Mouse (Mus musculus) liver, embryonic 11.5 days (tissue): Measurements from ENCODE around the gene D630023F18Rik. TPM values are rescaled to one million over a fixed set of nuclear protein-coding genes. Genes with fewer than 3 reads are reported as not detected.

ENCODE experiments used
- ATAC-seq: fragments of 200-750 bp; cut with Nextera tagmentation; replicated peaks from 2 replicates; pipeline ENCODE4 v1.8.0; 2017; ENCODE audit warnings: moderate number of reproducible peaks, mild to moderate bottlenecking, moderate TSS enrichment, moderate library complexity; ENCODE audit not compliant: low FRiP score
- DNase-seq: peaks from one replicate; pipeline ENCODE4 v3.0.0-alpha.2; 2017; ENCODE audit warnings: low spot score
- H3K27ac ChIP-seq: fragments of 300-500 bp; sonication (generic); 2 replicates; pipeline ENCODE4 v1.5.1; 2014; ENCODE audit warnings: mild to moderate bottlenecking, low read depth, low read length, control low read depth
- H3K27me3 ChIP-seq: fragments of 300-500 bp; sonication (generic); replicated peaks from 2 replicates; pipeline ENCODE4 v1.6.1; 2014; ENCODE audit warnings: low read length, mixed read lengths; ENCODE audit not compliant: control insufficient read depth, insufficient read depth
- H3K36me3 ChIP-seq: fragments of 300-500 bp; sonication (generic); 2 replicates; pipeline ENCODE4 v1.6.1; 2014; ENCODE audit warnings: mild to moderate bottlenecking, low read length, moderate library complexity, mixed read lengths; ENCODE audit not compliant: control insufficient read depth, insufficient read depth
- H3K4me1 ChIP-seq: fragments of 300-500 bp; sonication (generic); replicated peaks from 2 replicates; pipeline ENCODE4 v1.6.1; 2014; ENCODE audit warnings: low read length, mixed read lengths; ENCODE audit not compliant: control insufficient read depth, insufficient read depth
- H3K4me2 ChIP-seq: fragments of 300-500 bp; sonication (generic); 2 replicates; pipeline ENCODE4 v1.6.1; 2014; ENCODE audit warnings: mild to moderate bottlenecking, control low read depth, moderate library complexity
- H3K4me3 ChIP-seq: fragments of 300-500 bp; sonication (generic); 2 replicates; pipeline ENCODE4 v1.5.1; 2014; ENCODE audit warnings: low read depth, low read length, control low read depth
- H3K9ac ChIP-seq: fragments of 300-500 bp; sonication (generic); 2 replicates; pipeline ENCODE4 v1.6.1; 2014; ENCODE audit warnings: low read depth, low read length, control low read depth
- H3K9me3 ChIP-seq: fragments of 300-500 bp; sonication (generic); 2 replicates; pipeline ENCODE4 v1.6.1; 2016; ENCODE audit warnings: low read length, inconsistent platforms, mixed read lengths; ENCODE audit not compliant: control insufficient read depth
- WGBS: fragments of 180-500 bp; shearing (Covaris S2); extraction: QIAGEN DNeasy Blood & Tissue Kit; methylation state at CpG from one replicate; pipeline ENCODE4 v1.1.7; 2014; 5-methylcytosine and 5-hydroxymethylcytosine counted together
- polyA plus RNA-seq: library from polyadenylated mRNA; unstranded; fragments of >200 nt; fragmentation: Nextera tagmentation; extraction: Ambion mirVana; gene quantifications from 2 replicates; pipeline ENCODE4 v1.2.1, GENCODE M21; 2014

The D630023F18Rik gene
- 0.32 and 0.49 TPM in 2 replicates for polyA plus RNA-seq

GRCm38 (mm10) chr1:65122574-65123372 is at the start of gene D630023F18Rik:
Gene D630023F18Rik (minus strand): TSS chr1:65123214.
- WGBS: 39% methylated on average over 9 of the region's 9 CpGs
- Histone ChIP-seq H3K4me1 (no peaks in the 10 kb centered on the region), H3K4me2 (no peak within 1 kb of the TSS), H3K36me3 (no peaks in the 10 kb centered on the region), H3K9ac (no peak within 1 kb of the TSS), H3K27ac (no peak within 1 kb of the TSS), H3K4me3 (no peak within 1 kb of the TSS), H3K27me3 (no peaks in the 10 kb centered on the region), H3K9me3 (no peaks in the 10 kb centered on the region)
- no peak for DNase-seq
- ATAC-seq: no peak

DNA sequence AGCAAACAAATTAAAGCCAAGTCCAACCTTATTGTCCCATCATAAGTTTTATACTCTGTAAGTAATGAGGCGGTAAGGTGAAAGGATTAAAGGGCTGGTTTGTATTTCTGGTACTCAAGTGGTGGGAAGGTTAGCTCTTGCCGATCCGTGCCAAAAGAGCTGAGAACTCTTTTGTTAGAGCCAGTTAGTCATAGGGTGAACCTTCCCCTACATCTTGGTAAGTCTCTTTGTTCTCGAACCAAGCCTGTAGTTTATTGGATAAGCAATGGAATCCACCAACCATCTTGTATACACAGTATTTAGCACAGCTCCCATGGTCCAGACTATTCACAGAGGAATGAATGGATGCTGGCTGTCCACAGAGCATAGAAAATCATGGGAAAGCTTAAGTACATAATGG is 48.6 kb upstream of the D630023F18Rik start:
- Histone ChIP-seq H3K4me2 (no peak overlapping the region), H3K27me3 (no peaks in the 10 kb centered on the region), H3K9me3 (no peaks in the 10 kb centered on the region), H3K4me3 (no peak overlapping the region), H3K4me1 (peaks cover under 1% of the 10 kb centered on the region; the same call in 1 of the 2 replicates), H3K36me3 (peaks cover 7% of the 10 kb centered on the region; the same call in 1 of the 2 replicates), H3K27ac (no peak overlapping the region), H3K9ac (no peak overlapping the region)
- no peak for DNase-seq
- 83% methylated on average over 4 of the region's 4 CpGs for WGBS
- no peak for ATAC-seq

- 62% methylated on average over 5 of the region's 5 CpGs for WGBS
- Histone ChIP-seq H3K4me1 (no peaks in the 10 kb centered on the region), H3K9ac (no peak overlapping the region), H3K4me2 (no peak overlapping the region), H3K4me3 (no peak overlapping the region), H3K27me3 (no peaks in the 10 kb centered on the region), H3K27ac (no peak overlapping the region), H3K36me3 (peaks cover 7% of the 10 kb centered on the region; the same call in 1 of the 2 replicates), H3K9me3 (no peaks in the 10 kb centered on the region)
- DNase-seq (no peak), ATAC-seq (no peak)
Observed at GRCm38 (mm10) chr1:65169947-65170346, 46.9 kb upstream of the D630023F18Rik start.

- DNase-seq (no peak), ATAC-seq (no peak)
- no peak overlapping the region for H3K4me2 ChIP-seq
- no peaks in the 10 kb centered on the region for H3K9me3 ChIP-seq
- H3K9ac ChIP-seq: no peak overlapping the region
- no peak overlapping the region for H3K27ac ChIP-seq
- no peaks in the 10 kb centered on the region for H3K27me3 ChIP-seq
- no peak overlapping the region for H3K4me3 ChIP-seq
- WGBS: 88% methylated on average over 7 of the region's 7 CpGs
- no peaks in the 10 kb centered on the region for H3K4me1 ChIP-seq
- peaks cover 9% of the 10 kb centered on the region; the same call in 1 of the 2 replicates for H3K36me3 ChIP-seq
Observed at GRCm38 (mm10) chr1:65169536-65169935, 46.5 kb upstream of the D630023F18Rik start.

DNA sequence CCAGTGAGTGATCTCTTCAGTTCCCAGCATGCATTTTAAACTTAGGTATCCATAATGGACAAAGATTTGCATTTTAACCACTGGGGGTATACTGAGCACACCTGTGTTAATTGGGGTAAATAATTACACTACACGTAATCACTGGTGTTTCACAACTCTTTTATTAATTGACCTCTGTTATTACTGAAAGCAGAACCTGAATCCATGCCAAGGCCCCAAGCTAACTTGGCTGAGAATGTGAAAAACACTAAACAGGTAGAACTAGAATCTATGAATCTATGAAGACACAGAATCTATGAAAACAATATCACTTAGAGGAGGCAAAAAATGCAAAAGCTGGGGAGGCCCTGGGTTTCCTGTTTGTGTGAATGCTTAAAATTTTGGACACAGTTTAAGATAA is 44.5 kb upstream of the D630023F18Rik start:
- Histone ChIP-seq H3K27me3 (no peaks in the 10 kb centered on the region), H3K36me3 (peaks cover 19% of the 10 kb centered on the region; the same call in 1 of the 2 replicates), H3K9ac (no peak overlapping the region), H3K27ac (no peak overlapping the region), H3K4me3 (no peak overlapping the region), H3K4me1 (no peaks in the 10 kb centered on the region), H3K9me3 (no peaks in the 10 kb centered on the region), H3K4me2 (no peak overlapping the region)
- ATAC-seq (no peak), DNase-seq (no peak)
- WGBS: 82% methylated on average over 1 of the region's 1 CpGs

GRCm38 (mm10) chr1:65162210-65162609 is 39.2 kb upstream of the D630023F18Rik start:
- H3K9me3 ChIP-seq: no peaks in the 10 kb centered on the region
- H3K9ac ChIP-seq: no peak overlapping the region
- peaks cover 24% of the 10 kb centered on the region for H3K36me3 ChIP-seq
- H3K4me3 ChIP-seq: no peak overlapping the region
- WGBS: 88% methylated on average over 1 of the region's 1 CpGs
- no peak for DNase-seq
- H3K4me1 ChIP-seq: no peaks in the 10 kb centered on the region
- no peak overlapping the region for H3K4me2 ChIP-seq
- ATAC-seq: no peak
- H3K27me3 ChIP-seq: no peaks in the 10 kb centered on the region
- no peak overlapping the region for H3K27ac ChIP-seq

- no peak overlapping the region for H3K27ac ChIP-seq
- DNase-seq: no peak
- no peak overlapping the region for H3K4me2 ChIP-seq
- no peak overlapping the region for H3K4me3 ChIP-seq
- H3K36me3 ChIP-seq: peaks cover 9% of the 10 kb centered on the region
- ATAC-seq: no peak
- no peak overlapping the region for H3K9ac ChIP-seq
- H3K9me3 ChIP-seq: no peaks in the 10 kb centered on the region
- H3K27me3 ChIP-seq: no peaks in the 10 kb centered on the region
- no peaks in the 10 kb centered on the region for H3K4me1 ChIP-seq
- WGBS: 87% methylated on average over 5 of the region's 5 CpGs
Observed at GRCm38 (mm10) chr1:65156111-65156510, 33.1 kb upstream of the D630023F18Rik start.

- no peak overlapping the region for H3K4me2 ChIP-seq
- H3K27ac ChIP-seq: no peak overlapping the region
- no peak overlapping the region for H3K9ac ChIP-seq
- no peak for DNase-seq
- no peaks in the 10 kb centered on the region for H3K27me3 ChIP-seq
- H3K4me1 ChIP-seq: no peaks in the 10 kb centered on the region
- no peak for ATAC-seq
- no peak overlapping the region for H3K4me3 ChIP-seq
- no peaks in the 10 kb centered on the region for H3K9me3 ChIP-seq
- H3K36me3 ChIP-seq: no peaks in the 10 kb centered on the region; the same call in 1 of the 2 replicates
Observed at GRCm38 (mm10) chr1:65154814-65155213, 31.8 kb upstream of the D630023F18Rik start.

DNA sequence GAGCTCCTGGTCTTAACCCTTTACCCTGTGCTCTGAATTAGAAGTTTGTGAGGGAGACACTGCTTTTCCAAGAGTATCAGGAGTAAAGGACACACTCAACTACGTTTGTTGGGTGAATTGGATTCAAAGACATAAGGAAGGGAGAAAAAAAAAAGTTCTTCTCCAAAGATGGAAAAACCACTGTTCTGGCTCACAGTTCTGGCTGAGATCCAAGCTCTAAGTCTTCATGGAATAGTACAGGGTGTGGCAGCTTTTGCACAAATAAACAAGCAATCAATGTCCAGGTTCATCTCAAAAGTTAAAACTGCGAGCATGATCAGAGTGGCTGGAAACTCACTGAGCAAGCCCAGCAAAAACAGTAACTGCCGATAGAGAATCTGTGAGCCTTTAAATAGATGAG is 25.0 kb upstream of the D630023F18Rik start:
- WGBS: 74% methylated on average over 3 of the region's 3 CpGs
- H3K9me3 ChIP-seq: no peaks in the 10 kb centered on the region
- H3K9ac ChIP-seq: no peak overlapping the region
- no peaks in the 10 kb centered on the region for H3K36me3 ChIP-seq
- no peak for ATAC-seq
- no peak for DNase-seq
- H3K27ac ChIP-seq: no peak overlapping the region
- H3K27me3 ChIP-seq: no peaks in the 10 kb centered on the region
- H3K4me1 ChIP-seq: no peaks in the 10 kb centered on the region
- no peak overlapping the region for H3K4me3 ChIP-seq
- H3K4me2 ChIP-seq: no peak overlapping the region
